Mouse (Mus musculus) stomach, postnatal 0 days (tissue): ENCODE data around the gene Spg20.

Source experiments
- CTCF ChIP-seq: IDR thresholded peaks from 2 replicates; pipeline ENCODE4 v1.5.1; 2016; ENCODE audit warnings: antibody characterized with exemption, low read depth, mild to moderate bottlenecking, moderate library complexity
- EP300 ChIP-seq: optimal IDR thresholded peaks from 2 replicates; pipeline ENCODE3; 2016; ENCODE audit warnings: antibody characterized with exemption

- no peak for TF ChIP-seq CTCF
- no peak for TF ChIP-seq EP300
These were observed 3.2 kb downstream of the Spg20 start for GRCm38 (mm10) chr3:55115071-55115470.
